Mouse (Mus musculus): ENCODE measurements around the gene Kcnmb3. TPM values are rescaled to one million over a fixed set of nuclear protein-coding genes. Genes with fewer than 3 reads are reported as not detected.
A peak's percentile ranks its signal among the peaks of the same experiment; 100 is the strongest.

Gene Kcnmb3
- polyA plus RNA-seq, 1 experiment from 2014 or later = 0.10 TPM

GRCm38 (mm10) chr3:32509496-32510374 lies 17.7 kb upstream of the Kcnmb3 start, which contains the start of gene Zfp639:
Gene Zfp639 (plus strand): TSS chr3:32510259.
- H3K36me3 ChIP-seq = no peaks in the 10 kb centered on the region
- H3K9me3 ChIP-seq = no peaks in the 10 kb centered on the region
- peak within 1 kb of the TSS; percentile 79 for H3K9ac ChIP-seq
- H3K4me1 ChIP-seq = peaks cover 7% of the 10 kb centered on the region; the same call in 1 of the 2 replicates
- H3K27ac ChIP-seq = peak within 1 kb of the TSS; percentile 91
- WGBS = 5% methylated on average over 24 of the region's 24 CpGs
- peak within 1 kb of the TSS; percentile 76 for H3K4me2 ChIP-seq
- no peaks in the 10 kb centered on the region for H3K27me3 ChIP-seq (replicated peaks)
- H3K4me3 ChIP-seq (replicated peaks) = peak within 1 kb of the TSS; percentile 80
- ATAC-seq (ENCODE audit: insufficient read depth, low FRiP score, low read depth) = no peak

GRCm38 (mm10) chr3:32508666-32509324 lies 16.8 kb upstream of the Kcnmb3 start:
- peaks cover 7% of the 10 kb centered on the region; the same call in 1 of the 2 replicates for H3K4me1 ChIP-seq
- no peak for ATAC-seq (ENCODE audit: insufficient read depth, low FRiP score, low read depth)
- H3K36me3 ChIP-seq = no peaks in the 10 kb centered on the region
- peak overlapping the region; percentile 19; the same call in 1 of the 2 replicates for H3K4me3 ChIP-seq (replicated peaks)
- no peak overlapping the region for H3K9ac ChIP-seq
- H3K27me3 ChIP-seq (replicated peaks) = no peaks in the 10 kb centered on the region
- H3K27ac ChIP-seq = no peak overlapping the region
- peak overlapping the region; percentile 76 for H3K4me2 ChIP-seq
- no peaks in the 10 kb centered on the region for H3K9me3 ChIP-seq
- WGBS = 2% methylated on average over 17 of the region's 17 CpGs

DNA sequence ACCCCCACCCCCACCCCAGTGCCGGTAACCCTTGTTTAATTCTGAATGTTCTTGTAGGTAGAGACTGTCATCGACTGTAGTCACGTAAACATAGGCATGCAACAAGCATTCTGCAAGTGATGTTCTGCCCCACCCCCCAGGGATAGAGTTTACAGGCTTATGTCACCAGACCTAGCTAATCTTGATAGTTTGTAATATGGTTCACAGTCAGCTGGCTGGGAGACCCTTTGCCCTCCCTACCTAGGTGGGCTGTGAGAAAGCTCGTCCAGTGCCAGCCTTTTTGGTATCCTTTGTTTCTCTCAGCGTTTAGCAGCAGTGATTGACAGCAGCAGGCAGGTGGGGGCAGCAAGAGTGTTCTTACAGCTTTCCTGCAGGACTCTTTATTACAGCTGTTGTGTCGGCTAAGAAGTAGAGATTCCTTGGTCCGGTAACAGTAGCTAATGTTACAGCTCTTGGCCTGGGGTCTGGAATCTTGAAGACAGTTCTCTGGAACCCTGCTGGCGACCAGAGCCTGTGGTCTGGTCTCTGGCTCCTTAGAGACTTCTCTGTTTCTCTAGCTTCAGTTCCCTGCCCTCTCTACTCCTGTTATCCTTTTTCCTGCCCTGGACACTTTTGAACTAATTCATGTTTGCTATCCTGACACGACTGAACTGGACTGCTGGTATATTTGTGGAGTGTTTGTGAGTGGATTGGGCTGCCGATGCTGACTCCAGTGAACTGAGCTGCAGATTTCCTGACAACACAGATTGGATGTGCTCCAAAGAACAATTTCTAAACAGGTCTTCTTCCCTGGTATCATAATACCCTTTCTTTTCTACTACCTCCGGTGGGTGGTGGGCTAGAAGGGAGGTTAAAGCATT lies 14.6 kb upstream of the Kcnmb3 start:
- no peak overlapping the region for H3K9ac ChIP-seq
- no peak overlapping the region for H3K4me3 ChIP-seq (replicated peaks)
- no peaks in the 10 kb centered on the region for H3K27me3 ChIP-seq (replicated peaks)
- H3K36me3 ChIP-seq = no peaks in the 10 kb centered on the region
- H3K4me1 ChIP-seq = peaks cover 3% of the 10 kb centered on the region; the same call in 1 of the 2 replicates
- no peaks in the 10 kb centered on the region for H3K9me3 ChIP-seq
- WGBS = 61% methylated on average over 11 of the region's 11 CpGs
- no peak overlapping the region for H3K27ac ChIP-seq
- no peak overlapping the region for H3K4me2 ChIP-seq
- ATAC-seq (ENCODE audit: insufficient read depth, low FRiP score, low read depth) = no peak

- no peak overlapping the region for H3K4me3 ChIP-seq (replicated peaks)
Observed at GRCm38 (mm10) chr3:32505841-32506240, 13.8 kb upstream of the Kcnmb3 start.

DNA sequence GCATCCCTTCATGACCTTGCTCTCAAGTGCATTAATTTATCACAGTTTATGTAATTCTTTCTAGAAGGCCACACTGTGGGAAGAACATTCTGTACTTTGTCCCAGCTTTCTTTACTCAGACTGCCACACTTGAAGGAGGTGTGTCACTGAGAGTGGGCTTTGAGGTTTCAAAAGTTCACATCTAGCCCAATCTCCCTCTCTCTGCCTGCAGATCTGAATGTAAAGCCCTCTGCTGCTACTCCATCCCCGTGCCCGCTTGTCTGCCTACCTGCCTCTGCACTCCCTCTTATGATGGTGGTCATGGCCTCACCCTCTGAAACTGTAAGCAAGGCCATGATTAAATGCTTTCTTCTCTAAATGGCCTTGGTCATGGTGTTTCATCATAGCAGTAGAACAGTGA lies 8.3 kb upstream of the Kcnmb3 start:
- no peaks in the 10 kb centered on the region for H3K27me3 ChIP-seq (replicated peaks)
- ATAC-seq (ENCODE audit: insufficient read depth, low FRiP score, low read depth) = no peak
- 83% methylated on average over 2 of the region's 2 CpGs for WGBS
- H3K27ac ChIP-seq = no peak overlapping the region
- no peaks in the 10 kb centered on the region for H3K4me1 ChIP-seq
- no peaks in the 10 kb centered on the region for H3K36me3 ChIP-seq
- no peak overlapping the region for H3K9ac ChIP-seq
- no peak overlapping the region for H3K4me3 ChIP-seq (replicated peaks)
- no peak overlapping the region for H3K4me2 ChIP-seq
- H3K9me3 ChIP-seq = no peaks in the 10 kb centered on the region

More at GRCm38 (mm10) chr3:32505841-32506240, 13.8 kb upstream of the Kcnmb3 start:
- Histone ChIP-seq H3K4me1 (peaks cover 3% of the 10 kb centered on the region; the same call in 1 of the 2 replicates), H3K27me3 (replicated peaks) (no peaks in the 10 kb centered on the region), H3K9me3 (no peaks in the 10 kb centered on the region), H3K27ac (no peak overlapping the region), H3K36me3 (no peaks in the 10 kb centered on the region), H3K9ac (no peak overlapping the region), H3K4me2 (no peak overlapping the region)
- 67% methylated on average over 3 of the region's 3 CpGs for WGBS
- ATAC-seq (ENCODE audit: insufficient read depth, low FRiP score, low read depth) = no peak

DNA sequence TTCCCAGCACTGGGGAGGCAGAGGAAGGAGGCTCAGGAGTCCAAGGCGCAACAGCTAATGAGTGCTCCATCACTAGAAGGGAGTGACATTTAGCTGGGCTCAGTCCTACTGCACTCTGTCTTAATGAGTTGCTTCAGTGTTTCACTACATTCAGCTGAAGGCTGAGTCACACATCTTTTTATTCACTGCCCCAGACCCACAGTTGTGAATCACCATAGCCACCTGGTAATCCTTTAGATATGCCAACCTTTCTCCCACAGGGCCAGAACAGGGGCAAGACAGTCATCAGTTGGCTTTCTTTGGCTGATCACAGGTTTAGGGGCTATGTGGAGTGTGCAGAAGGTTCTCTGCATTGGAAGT lies 4.7 kb upstream of the Kcnmb3 start:
- no peak for ATAC-seq (ENCODE audit: insufficient read depth, low FRiP score, low read depth)

GRCm38 (mm10) chr3:32495856-32496710 lies 4.1 kb upstream of the Kcnmb3 start:
- H3K4me2 ChIP-seq = no peak overlapping the region
- H3K36me3 ChIP-seq = no peaks in the 10 kb centered on the region
- H3K4me1 ChIP-seq = no peaks in the 10 kb centered on the region
- H3K9me3 ChIP-seq = no peaks in the 10 kb centered on the region
- H3K9ac ChIP-seq = no peak overlapping the region
- H3K4me3 ChIP-seq (replicated peaks) = no peak overlapping the region
- 57% methylated on average over 7 of the region's 8 CpGs for WGBS
- H3K27ac ChIP-seq = no peak overlapping the region
- no peak for ATAC-seq (ENCODE audit: insufficient read depth, low FRiP score, low read depth)
- no peaks in the 10 kb centered on the region for H3K27me3 ChIP-seq (replicated peaks)

More for the DNA sequence above, 4.7 kb upstream of the Kcnmb3 start:
- no peaks in the 10 kb centered on the region for H3K9me3 ChIP-seq
- 89% methylated on average over 1 of the region's 1 CpGs for WGBS
- no peaks in the 10 kb centered on the region for H3K27me3 ChIP-seq (replicated peaks)
- H3K4me3 ChIP-seq (replicated peaks) = no peak overlapping the region
- no peak overlapping the region for H3K4me2 ChIP-seq
- H3K36me3 ChIP-seq = no peaks in the 10 kb centered on the region
- no peak overlapping the region for H3K9ac ChIP-seq
- H3K27ac ChIP-seq = no peak overlapping the region
- no peaks in the 10 kb centered on the region for H3K4me1 ChIP-seq

GRCm38 (mm10) chr3:32495088-32495770 lies 3.2 kb upstream of the Kcnmb3 start:
- ATAC-seq (ENCODE audit: insufficient read depth, low FRiP score, low read depth) = no peak
- H3K27ac ChIP-seq = no peak overlapping the region
- 70% methylated on average over 8 of the region's 8 CpGs for WGBS

GRCm38 (mm10) chr3:32494387-32495087 lies 2.5 kb upstream of the Kcnmb3 start:
- 80% methylated on average over 8 of the region's 8 CpGs for WGBS
- H3K9me3 ChIP-seq = no peaks in the 10 kb centered on the region
- no peaks in the 10 kb centered on the region for H3K36me3 ChIP-seq
- no peaks in the 10 kb centered on the region for H3K4me1 ChIP-seq
- no peak for ATAC-seq (ENCODE audit: insufficient read depth, low FRiP score, low read depth)
- H3K27ac ChIP-seq = no peak overlapping the region
- no peak overlapping the region for H3K4me2 ChIP-seq
- no peaks in the 10 kb centered on the region for H3K27me3 ChIP-seq (replicated peaks)
- H3K9ac ChIP-seq = no peak overlapping the region
- H3K4me3 ChIP-seq (replicated peaks) = no peak overlapping the region

More at GRCm38 (mm10) chr3:32495088-32495770, 3.2 kb upstream of the Kcnmb3 start:
- no peaks in the 10 kb centered on the region for H3K36me3 ChIP-seq
- no peak overlapping the region for H3K9ac ChIP-seq
- no peaks in the 10 kb centered on the region for H3K4me1 ChIP-seq
- H3K4me3 ChIP-seq (replicated peaks) = no peak overlapping the region
- no peaks in the 10 kb centered on the region for H3K9me3 ChIP-seq
- no peak overlapping the region for H3K4me2 ChIP-seq
- no peaks in the 10 kb centered on the region for H3K27me3 ChIP-seq (replicated peaks)

GRCm38 (mm10) chr3:32490928-32491315 lies 1.1 kb downstream of the Kcnmb3 start:
- H3K27ac ChIP-seq = no peak overlapping the region
- H3K9me3 ChIP-seq = no peaks in the 10 kb centered on the region
- H3K4me3 ChIP-seq (replicated peaks) = no peak overlapping the region
- H3K27me3 ChIP-seq (replicated peaks) = no peaks in the 10 kb centered on the region
- H3K4me1 ChIP-seq = no peaks in the 10 kb centered on the region
- ATAC-seq (ENCODE audit: insufficient read depth, low FRiP score, low read depth) = no peak
- no peak overlapping the region for H3K4me2 ChIP-seq
- H3K36me3 ChIP-seq = no peaks in the 10 kb centered on the region
- H3K9ac ChIP-seq = no peak overlapping the region

Measured in stomach, embryonic 15.5 days (tissue).